Mouse (Mus musculus) right cerebral cortex, postnatal 4 days (tissue): ENCODE measurements around the gene Rassf3.

Source experiments
- DNase-seq: peaks from one replicate; pipeline ENCODE4 v3.0.0-alpha.2; 2022

Rassf3 gene

GRCm38 (mm10) chr10:121360358-121360757 is 115.8 kb downstream of the Rassf3 start:
- DNase-seq: no peak
